Mouse (Mus musculus) CH12.LX (cell line): ENCODE data around the gene Mical3. TPM values are rescaled to one million over a fixed set of nuclear protein-coding genes. Genes with fewer than 3 reads are reported as not detected.

Source experiments
- DNase-seq: peaks from one replicate; pipeline ENCODE4 v3.0.0-alpha.2; 2013; ENCODE audit errors: extremely low read depth
- H3K27ac ChIP-seq: 2 replicates; pipeline ENCODE4 v1.5.1; 2012; ENCODE audit warnings: low read depth, mild to moderate bottlenecking, control low read depth, moderate library complexity; ENCODE audit not compliant: insufficient read depth
- H3K27me3 ChIP-seq: replicated peaks from 2 replicates; pipeline ENCODE3; 2012; ENCODE audit warnings: inconsistent platforms
- H3K36me3 ChIP-seq, 2 experiments: replicated peaks in 1 of 2; 2 replicates each; pipeline versions ENCODE3 to v1.6.1; 2012; ENCODE audit warnings: inconsistent platforms in 1 of 2, low read length in 1 of 2, mild to moderate bottlenecking in 1 of 2, mixed read lengths in 1 of 2, moderate library complexity in 1 of 2; ENCODE audit not compliant: control insufficient read depth in 1 of 2, insufficient read depth in 1 of 2
- H3K4me1 ChIP-seq, 2 experiments: 2 replicates each; pipeline ENCODE4 v1.6.1; 2012; ENCODE audit warnings: inconsistent platforms in 1 of 2, moderate library complexity in 1 of 2; ENCODE audit not compliant: insufficient read depth in 2 of 2, control insufficient read depth in 1 of 2
- H3K4me2 ChIP-seq: 2 replicates; pipeline ENCODE4 v1.6.1; 2012; ENCODE audit warnings: low read depth, mild to moderate bottlenecking, control low read depth; ENCODE audit not compliant: poor library complexity, insufficient read depth, severe bottlenecking
- H3K4me3 ChIP-seq, 3 experiments: fragments of 150-350 bp in 1 of 3; sonication (generic) in 1 of 3; replicated peaks in 1 of 3; 2 replicates each; pipeline versions ENCODE3 to v1.5.1; 2011 to 2012; ENCODE audit warnings: low read depth in 2 of 3, low read length in 2 of 3, mild to moderate bottlenecking in 2 of 3, moderate library complexity in 2 of 3, control low read depth in 1 of 3, improper control_type of control experiment in 1 of 3, inconsistent platforms in 1 of 3, mixed read lengths in 1 of 3; ENCODE audit not compliant: poor library complexity in 1 of 3
- H3K79me2 ChIP-seq: replicated peaks from 2 replicates; pipeline ENCODE4 v1.6.1; 2012; ENCODE audit warnings: mild to moderate bottlenecking, moderate library complexity; ENCODE audit not compliant: control insufficient read depth, poor library complexity, insufficient read depth, severe bottlenecking; ENCODE audit errors: extremely low read depth
- H3K9ac ChIP-seq: 2 replicates; pipeline ENCODE4 v1.6.1; 2012; ENCODE audit warnings: low read depth, mild to moderate bottlenecking, control low read depth, moderate library complexity; ENCODE audit not compliant: insufficient read depth
- H3K9me3 ChIP-seq: replicated peaks from 2 replicates; pipeline ENCODE3; 2012; ENCODE audit warnings: low read length, inconsistent platforms, mixed read lengths
- BHLHE40 ChIP-seq: IDR thresholded peaks from 2 replicates; pipeline ENCODE4 v1.6.1; 2011; ENCODE audit warnings: mild to moderate bottlenecking, low read depth, low read length, improper control_type of control experiment
- CHD1 ChIP-seq: IDR thresholded peaks from 2 replicates; pipeline ENCODE4 v1.6.1; 2012; ENCODE audit warnings: low read depth, low read length, improper control_type of control experiment, inconsistent platforms
- CHD2 ChIP-seq: IDR thresholded peaks from 2 replicates; pipeline ENCODE4 v1.6.1; 2011; ENCODE audit warnings: low read length, improper control_type of control experiment
- CTCF ChIP-seq, 2 experiments: IDR thresholded peaks in 1 of 2; conservative IDR thresholded peaks in 1 of 2; 2 replicates each; pipeline ENCODE4 v1.5.1; 2011 to 2012; ENCODE audit warnings: low read depth in 2 of 2, low read length in 2 of 2, improper control_type of control experiment in 1 of 2, inconsistent platforms in 1 of 2, mild to moderate bottlenecking in 1 of 2, moderate library complexity in 1 of 2
- E2F4 ChIP-seq: IDR thresholded peaks from 2 replicates; pipeline ENCODE4 v1.6.1; 2011; ENCODE audit warnings: low read depth, low read length, improper control_type of control experiment; ENCODE audit not compliant: insufficient replicate concordance
- ELF1 ChIP-seq: IDR thresholded peaks from 2 replicates; pipeline ENCODE4 v1.6.1; 2014; ENCODE audit warnings: low read depth, mild to moderate bottlenecking, inconsistent platforms, low read length, improper control_type of control experiment
- EP300 ChIP-seq: IDR thresholded peaks from 2 replicates; pipeline ENCODE4 v1.6.1; 2011; ENCODE audit warnings: low read length, improper control_type of control experiment
- ETS1 ChIP-seq: conservative IDR thresholded peaks from 2 replicates; pipeline ENCODE4 v1.6.1; 2012; ENCODE audit warnings: low read depth, mild to moderate bottlenecking, inconsistent platforms, low read length, improper control_type of control experiment, moderate library complexity
- GABPA ChIP-seq: IDR thresholded peaks from 2 replicates; pipeline ENCODE4 v1.6.1; 2012; ENCODE audit warnings: low read depth, low read length, improper control_type of control experiment, inconsistent platforms; ENCODE audit not compliant: insufficient replicate concordance
- HCFC1 ChIP-seq: IDR thresholded peaks from 2 replicates; pipeline ENCODE4 v1.6.1; 2012; ENCODE audit warnings: low read depth, mild to moderate bottlenecking, inconsistent platforms, low read length, improper control_type of control experiment
- IRF4 ChIP-seq: IDR thresholded peaks from 2 replicates; pipeline ENCODE4 v1.6.1; 2014; ENCODE audit warnings: low read depth, mild to moderate bottlenecking, inconsistent platforms, low read length, improper control_type of control experiment
- JUN ChIP-seq: IDR thresholded peaks from 2 replicates; pipeline ENCODE4 v1.6.1; 2011; ENCODE audit warnings: low read depth, mild to moderate bottlenecking, low read length, improper control_type of control experiment, moderate library complexity; ENCODE audit not compliant: insufficient read depth
- JUND ChIP-seq: conservative IDR thresholded peaks from 2 replicates; pipeline ENCODE4 v1.6.1; 2011; ENCODE audit warnings: low read depth, low read length, improper control_type of control experiment
- KAT2A ChIP-seq: IDR thresholded peaks from 2 replicates; pipeline ENCODE4 v1.6.1; 2012; ENCODE audit warnings: low read length, improper control_type of control experiment, inconsistent platforms; ENCODE audit not compliant: insufficient replicate concordance
- MAFK ChIP-seq: IDR thresholded peaks from 2 replicates; pipeline ENCODE4 v1.6.1; 2011; ENCODE audit warnings: low read length, improper control_type of control experiment; ENCODE audit not compliant: insufficient replicate concordance
- MAX ChIP-seq: IDR thresholded peaks from 2 replicates; pipeline ENCODE4 v1.6.1; 2011; ENCODE audit warnings: low read length, improper control_type of control experiment
- MAZ ChIP-seq: IDR thresholded peaks from 2 replicates; pipeline ENCODE4 v1.6.1; 2012; ENCODE audit warnings: low read depth, mild to moderate bottlenecking, inconsistent platforms, low read length, improper control_type of control experiment, moderate library complexity
- MEF2A ChIP-seq: IDR thresholded peaks from 2 replicates; pipeline ENCODE4 v1.6.1; 2014; ENCODE audit warnings: low read depth, mild to moderate bottlenecking, inconsistent platforms, low read length, improper control_type of control experiment, borderline replicate concordance
- MXI1 ChIP-seq: IDR thresholded peaks from 2 replicates; pipeline ENCODE4 v1.6.1; 2011; ENCODE audit warnings: mild to moderate bottlenecking, low read depth, low read length, improper control_type of control experiment
- MYC ChIP-seq: IDR thresholded peaks from 2 replicates; pipeline ENCODE4 v1.6.1; 2011; ENCODE audit warnings: low read depth, mild to moderate bottlenecking, improper control_type of control experiment, low read length
- NELFE ChIP-seq: IDR thresholded peaks from 2 replicates; pipeline ENCODE4 v1.6.1; 2011; ENCODE audit warnings: low read depth, low read length, improper control_type of control experiment
- NRF1 ChIP-seq: IDR thresholded peaks from 2 replicates; pipeline ENCODE4 v1.6.1; 2014; ENCODE audit warnings: low read depth, mild to moderate bottlenecking, inconsistent platforms, low read length, improper control_type of control experiment, moderate library complexity
- PAX5 ChIP-seq: IDR thresholded peaks from 2 replicates; pipeline ENCODE4 v1.6.1; 2012; ENCODE audit warnings: low read length, inconsistent platforms, mixed read lengths
- POLR2A ChIP-seq: IDR thresholded peaks from 2 replicates; pipeline ENCODE4 v1.6.1; 2011; ENCODE audit warnings: low read depth, mild to moderate bottlenecking, improper control_type of control experiment, low read length
- POLR2AphosphoS2 ChIP-seq: IDR thresholded peaks from 2 replicates; pipeline ENCODE4 v1.6.1; 2011; ENCODE audit warnings: low read depth, low read length, improper control_type of control experiment
- RAD21 ChIP-seq: IDR thresholded peaks from 2 replicates; pipeline ENCODE4 v1.6.1; 2011; ENCODE audit warnings: low read depth, mild to moderate bottlenecking, low read length, improper control_type of control experiment, moderate library complexity
- RCOR1 ChIP-seq: conservative IDR thresholded peaks from 2 replicates; pipeline ENCODE4 v1.6.1; 2012; ENCODE audit warnings: low read depth, mild to moderate bottlenecking, inconsistent platforms, low read length, improper control_type of control experiment
- SIN3A ChIP-seq: IDR thresholded peaks from 2 replicates; pipeline ENCODE4 v1.6.1; 2012; ENCODE audit warnings: low read length, improper control_type of control experiment, inconsistent platforms
- SMC3 ChIP-seq: IDR thresholded peaks from 2 replicates; pipeline ENCODE4 v1.6.1; 2011; ENCODE audit warnings: low read depth, low read length, improper control_type of control experiment
- TBP ChIP-seq: conservative IDR thresholded peaks from 2 replicates; pipeline ENCODE4 v1.6.1; 2011; ENCODE audit warnings: low read depth, low read length, improper control_type of control experiment
- TCF12 ChIP-seq: IDR thresholded peaks from 2 replicates; pipeline ENCODE4 v1.6.1; 2014; ENCODE audit warnings: low read depth, mild to moderate bottlenecking, inconsistent platforms, low read length, improper control_type of control experiment
- UBTF ChIP-seq: IDR thresholded peaks from 2 replicates; pipeline ENCODE4 v1.6.1; 2012; ENCODE audit warnings: low read depth, mild to moderate bottlenecking, inconsistent platforms, low read length, improper control_type of control experiment, moderate library complexity
- USF1 ChIP-seq: IDR thresholded peaks from 2 replicates; pipeline ENCODE4 v1.6.1; 2014; ENCODE audit warnings: low read depth, mild to moderate bottlenecking, inconsistent platforms, low read length, improper control_type of control experiment
- USF2 ChIP-seq: conservative IDR thresholded peaks from 2 replicates; pipeline ENCODE4 v1.6.1; 2011; ENCODE audit warnings: low read depth, low read length, improper control_type of control experiment
- ZC3H11A ChIP-seq: IDR thresholded peaks from 2 replicates; pipeline ENCODE4 v1.6.1; 2012; ENCODE audit warnings: low read depth, mild to moderate bottlenecking, inconsistent platforms, low read length, improper control_type of control experiment
- ZKSCAN1 ChIP-seq: IDR thresholded peaks from 2 replicates; pipeline ENCODE4 v1.6.1; 2012; ENCODE audit warnings: low read depth, inconsistent platforms, low read length, improper control_type of control experiment, borderline replicate concordance
- ZMIZ1 ChIP-seq: IDR thresholded peaks from 2 replicates; pipeline ENCODE4 v1.6.1; 2012; ENCODE audit warnings: low read depth, mild to moderate bottlenecking, inconsistent platforms, low read length, improper control_type of control experiment
- ZNF384 ChIP-seq: IDR thresholded peaks from 2 replicates; pipeline ENCODE4 v1.6.1; 2012; ENCODE audit warnings: low read depth, low read length, improper control_type of control experiment, inconsistent platforms
- dilution Hi-C: fragments of 300-500 bp; cut with MboI; formaldehyde crosslinking; loops from 2 replicates; pipeline ENCODE4 v1.14.3; 2020; ENCODE audit warnings: low sequenced_read_pairs; ENCODE audit not compliant: extremely low pct_unique_long_range_greater_than_20kb, extremely low pct_ligation_motif_present
- in situ Hi-C: fragments of 300-500 bp; cut with MboI; formaldehyde crosslinking; loops from 3 replicates; pipeline ENCODE4 v1.14.3; 2019; ENCODE audit warnings: low sequenced_read_pairs, low pct_ligation_motif_present, low pct_unique_long_range_greater_than_20kb, mixed read lengths
- polyA plus RNA-seq: library from polyadenylated mRNA; unstranded; fragments of >175 nt; gene quantifications from 2 replicates; pipeline ENCODE4 v1.2.1, GENCODE M21; 2012; ENCODE audit warnings: low read depth; ENCODE audit not compliant: insufficient read length
- total RNA-seq, 2 experiments: library from RNA; depleted of rRNA; stranded (reverse); fragments of 300-350 nt in 1 of 2; fragments of >200 nt in 1 of 2; gene quantifications; 2 replicates each; pipeline ENCODE4 v1.2.3; 2012 to 2014

The Mical3 gene
- total and polyA plus RNA-seq, 3 experiments = 10.2 to 56.3 (median 26.8) TPM

DNA sequence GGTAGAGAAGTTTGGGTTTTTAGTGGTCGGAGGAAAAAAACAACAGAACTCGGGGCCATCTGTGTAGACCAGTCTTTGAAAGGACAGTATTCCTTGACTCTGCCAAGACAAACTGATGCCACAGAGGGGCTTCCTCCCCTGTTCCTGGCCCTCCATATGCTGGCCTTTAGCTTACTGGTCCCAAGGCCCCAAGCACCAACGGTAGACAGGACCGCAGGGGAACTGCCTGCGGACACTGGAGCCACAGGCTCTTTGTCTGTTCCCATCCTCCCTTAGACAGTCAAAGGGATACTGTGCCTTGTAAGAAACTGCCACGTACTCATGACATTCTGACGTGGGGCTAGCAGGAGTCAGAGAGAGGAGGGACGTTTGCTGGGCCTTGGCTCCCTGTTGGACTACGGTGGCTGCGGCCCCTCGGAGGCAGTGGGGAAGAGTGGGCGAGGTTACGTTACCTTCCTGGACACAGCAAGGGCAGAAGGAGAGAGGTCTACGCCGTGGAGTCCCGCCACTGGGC, 193.6 kb downstream of the Mical3 start:
- dilution Hi-C loops = no loop called here
- H3K79me2 ChIP-seq = peaks cover 21% of the 10 kb centered on the region
- H3K27me3 ChIP-seq = no peaks in the 10 kb centered on the region
- H3K9ac ChIP-seq = peak overlapping the region; percentile 41
- in situ Hi-C loops = no loop called here
- H3K9me3 ChIP-seq = no peaks in the 10 kb centered on the region
- DNase-seq = no peak
- peak overlapping the region; percentile 83 for H3K27ac ChIP-seq
- TF ChIP-seq GABPA = no peak
- TF ChIP-seq NELFE = peak; percentile 65
- no peak for TF ChIP-seq USF1
- TF ChIP-seq ZC3H11A = no peak
- peak; percentile 29; the same call in 1 of the 2 replicates for TF ChIP-seq HCFC1
- TF ChIP-seq MYC = no peak
- no peak for TF ChIP-seq UBTF
- TF ChIP-seq TBP = 0 out of 2 replicates have a peak, but pooled peaks have one; percentile 44
- TF ChIP-seq RAD21 = no peak
- no peak for TF ChIP-seq SMC3
- peak; percentile 66; the same call in 1 of the 2 replicates for TF ChIP-seq POLR2AphosphoS2
- TF ChIP-seq CHD1 = no peak
- peak; percentile 68; the same call in 1 of the 2 replicates for TF ChIP-seq POLR2A
- peak; percentile 50; the same call in 1 of the 2 replicates for TF ChIP-seq CHD2
- TF ChIP-seq SIN3A = peak; percentile 59
- 0 out of 2 replicates have a peak, but pooled peaks have one; percentile 33 for TF ChIP-seq KAT2A
- 0 out of 2 replicates have a peak, but pooled peaks have one; percentile 14 for TF ChIP-seq ELF1
- TF ChIP-seq MAX = no peak
- no peak for TF ChIP-seq ZKSCAN1
- no peak for TF ChIP-seq USF2
- 0 out of 2 replicates have a peak, but pooled peaks have one; percentile 17 for TF ChIP-seq NRF1
- no peak; the same call in 1 of the 2 replicates for TF ChIP-seq ZNF384
- TF ChIP-seq EP300 = no peak
- 0 out of 2 replicates have a peak, but pooled peaks have one; percentile 23 for TF ChIP-seq IRF4
- peak; percentile 63; the same call in 1 of the 2 replicates for TF ChIP-seq ZMIZ1
- TF ChIP-seq JUN = no peak
- no peak for TF ChIP-seq PAX5
- peak; percentile 55; the same call in 1 of the 2 replicates for TF ChIP-seq MAZ
- TF ChIP-seq MAFK = no peak
- no peak for TF ChIP-seq CTCF (conservative IDR thresholded peaks at IDR 0.05 in 1 of 2, IDR thresholded peaks at IDR 0.05 in 1 of 2; ENCODE audit: low read depth in 2 of 2, low read length in 2 of 2)
- no peak for TF ChIP-seq BHLHE40
- TF ChIP-seq JUND = no peak
- peak; percentile 59; the same call in 1 of the 2 replicates for TF ChIP-seq TCF12
- 0 out of 2 replicates have a peak, but pooled peaks have one; percentile 16 for TF ChIP-seq MEF2A
- no peak for TF ChIP-seq RCOR1
- no peak for TF ChIP-seq E2F4
- TF ChIP-seq MXI1 = no peak
- no peak for TF ChIP-seq ETS1
- H3K36me3 ChIP-seq = peaks cover 6 to 37% of the 10 kb centered on the region in 2 experiments
- H3K4me1 ChIP-seq = peaks cover 50 to 57% of the 10 kb centered on the region in 2 experiments
- H3K4me3 ChIP-seq = peak overlapping the region in 2 of 3 experiments; percentile 27 to 64
- H3K4me2 ChIP-seq = peak overlapping the region; percentile 64; the same call in 1 of the 2 replicates
